Mouse (Mus musculus) brain, embryonic 14.5 days (tissue): Measurements from ENCODE around the gene Apeh.
A peak's percentile ranks its signal among the peaks of the same experiment; 100 is the strongest.

Source experiments
- CTCF ChIP-seq: fragments of 200-500 bp; IDR thresholded peaks from 2 replicates; pipeline ENCODE4 v1.5.1; 2012; ENCODE audit warnings: inconsistent platforms, mild to moderate bottlenecking, moderate library complexity, borderline replicate concordance; ENCODE audit not compliant: insufficient read depth, insufficient read length; ENCODE audit errors: extremely low read depth
- POLR2A ChIP-seq: fragments of 200-500 bp; IDR thresholded peaks from 2 replicates; pipeline ENCODE4 v1.6.1; 2012; ENCODE audit warnings: mild to moderate bottlenecking, inconsistent platforms, borderline replicate concordance; ENCODE audit not compliant: poor library complexity, insufficient read depth, insufficient read length, severe bottlenecking; ENCODE audit errors: extremely low read depth

- TF ChIP-seq CTCF, result no peak
- TF ChIP-seq POLR2A, result peak; percentile 28; the same call in 1 of the 2 replicates
Observed at GRCm38 (mm10) chr9:108049016-108049455, 45.4 kb downstream of the Apeh start, which contains the start of gene Gmppb.
